Mouse (Mus musculus) hindbrain, embryonic 12.5 days (tissue): ENCODE data around the gene Col9a1. TPM values are rescaled to one million over a fixed set of nuclear protein-coding genes. Genes with fewer than 3 reads are reported as not detected.

Experiments
- ATAC-seq: fragments of 200-750 bp; cut with Nextera tagmentation; 2 replicates; pipeline ENCODE4 v1.8.0; 2017; ENCODE audit warnings: moderate TSS enrichment; ENCODE audit not compliant: low FRiP score
- H3K27ac ChIP-seq: fragments of 300-500 bp; sonication (generic); 2 replicates; pipeline ENCODE4 v1.5.1; 2016; ENCODE audit warnings: mild to moderate bottlenecking
- H3K27me3 ChIP-seq: fragments of 300-500 bp; sonication (generic); 2 replicates; pipeline ENCODE4 v1.6.1; 2016; ENCODE audit warnings: mild to moderate bottlenecking
- H3K36me3 ChIP-seq: fragments of 300-500 bp; sonication (generic); 2 replicates; pipeline ENCODE4 v1.6.1; 2016; ENCODE audit warnings: mild to moderate bottlenecking
- H3K4me1 ChIP-seq: fragments of 300-500 bp; sonication (generic); 2 replicates; pipeline ENCODE4 v1.6.1; 2016
- H3K4me2 ChIP-seq: fragments of 300-500 bp; sonication (generic); replicated peaks from 2 replicates; pipeline ENCODE4 v1.6.1; 2016; ENCODE audit warnings: mild to moderate bottlenecking
- H3K4me3 ChIP-seq: fragments of 300-500 bp; sonication (generic); 2 replicates; pipeline ENCODE4 v1.5.1; 2016; ENCODE audit warnings: mild to moderate bottlenecking
- H3K9ac ChIP-seq: fragments of 300-500 bp; sonication (generic); 2 replicates; pipeline ENCODE4 v1.6.1; 2016; ENCODE audit warnings: mild to moderate bottlenecking, moderate library complexity
- H3K9me3 ChIP-seq: fragments of 300-500 bp; sonication (generic); replicated peaks from 2 replicates; pipeline ENCODE4 v1.6.1; 2016; ENCODE audit warnings: mild to moderate bottlenecking
- WGBS: fragments of 180-500 bp; shearing (Covaris S2); methylation state at CpG from one replicate; pipeline ENCODE4 v1.1.7; 2016; 5-methylcytosine and 5-hydroxymethylcytosine counted together
- polyA plus RNA-seq: library from polyadenylated mRNA; unstranded; fragments of >200 nt; fragmentation: Nextera tagmentation; extraction: Ambion mirVana; gene quantifications from 2 replicates; pipeline ENCODE4 v1.2.1, GENCODE M21; 2016

Col9a1 gene
- polyA plus RNA-seq, 1 experiment from 2014 or later, result 101 TPM

DNA sequence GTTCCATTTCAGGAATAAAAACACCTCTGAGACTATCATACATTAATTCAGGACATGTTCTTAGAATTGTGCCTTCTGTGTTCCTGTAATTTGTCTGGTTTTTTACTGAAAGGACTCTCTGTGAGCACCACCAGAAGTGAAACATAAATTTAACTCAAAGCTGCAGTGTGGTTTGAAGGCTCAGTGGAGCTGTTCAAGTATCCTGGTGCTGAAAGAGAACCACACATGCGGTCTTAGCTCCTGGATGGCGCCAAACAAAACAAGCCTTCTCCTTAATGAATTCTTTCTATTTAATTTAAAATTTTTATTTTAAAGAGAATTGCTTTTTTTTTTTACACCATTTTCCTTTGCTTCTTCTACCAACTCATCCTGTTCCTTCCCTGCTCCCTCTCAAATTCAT, 2.4 kb downstream of the Col9a1 start:
- Histone ChIP-seq H3K4me2 (no peak overlapping the region), H3K27me3 (no peaks in the 10 kb centered on the region), H3K9ac (no peak overlapping the region), H3K4me3 (no peak overlapping the region), H3K27ac (no peak overlapping the region), H3K36me3 (no peaks in the 10 kb centered on the region), H3K9me3 (no peaks in the 10 kb centered on the region), H3K4me1 (no peaks in the 10 kb centered on the region)
- 63% methylated on average over 2 of the region's 2 CpGs for WGBS
- ATAC-seq, result no peak

DNA sequence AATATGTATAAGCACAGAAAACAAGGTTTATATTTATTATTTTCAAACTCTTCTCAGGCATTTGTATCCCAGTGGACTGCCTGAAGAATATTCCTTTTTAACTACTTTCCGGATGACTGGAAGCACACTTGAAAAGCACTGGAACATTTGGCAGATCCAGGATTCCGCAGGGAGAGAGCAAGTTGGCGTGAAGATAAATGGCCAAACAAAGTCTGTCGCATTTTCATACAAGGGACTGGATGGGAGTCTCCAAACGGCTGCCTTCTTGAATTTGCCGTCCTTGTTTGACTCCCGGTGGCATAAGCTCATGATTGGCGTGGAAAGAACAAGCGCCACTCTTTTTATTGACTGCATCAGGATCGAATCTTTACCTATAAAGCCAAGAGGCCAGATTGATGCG, 7.6 kb downstream of the Col9a1 start:
- Histone ChIP-seq H3K36me3 (no peaks in the 10 kb centered on the region), H3K27ac (no peak overlapping the region), H3K27me3 (no peaks in the 10 kb centered on the region), H3K4me2 (no peak overlapping the region), H3K9me3 (no peaks in the 10 kb centered on the region), H3K9ac (no peak overlapping the region), H3K4me3 (no peak overlapping the region), H3K4me1 (no peaks in the 10 kb centered on the region)
- ATAC-seq, result no peak
- WGBS, result 80% methylated on average over 11 of the region's 11 CpGs

DNA sequence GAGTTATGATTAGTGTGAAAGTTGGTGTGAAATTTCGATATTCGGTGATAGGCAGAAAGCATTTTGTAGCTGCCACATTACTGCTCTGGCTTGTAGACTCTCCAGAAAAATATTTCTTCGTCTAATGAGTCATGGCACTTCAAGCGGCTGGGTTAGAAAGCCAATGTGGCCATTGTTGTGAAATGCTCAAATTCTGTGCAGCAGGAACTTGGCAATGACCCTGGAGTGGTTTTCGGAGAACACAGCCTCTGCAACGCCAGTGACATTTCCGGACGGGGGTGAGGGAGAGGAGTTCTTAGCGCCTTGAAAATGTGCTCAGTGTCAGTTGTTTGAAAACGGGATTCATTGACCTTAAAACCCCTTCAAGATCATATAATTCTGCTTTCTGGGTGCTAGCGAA, 9.6 kb downstream of the Col9a1 start:
- no peaks in the 10 kb centered on the region for H3K36me3 ChIP-seq

DNA sequence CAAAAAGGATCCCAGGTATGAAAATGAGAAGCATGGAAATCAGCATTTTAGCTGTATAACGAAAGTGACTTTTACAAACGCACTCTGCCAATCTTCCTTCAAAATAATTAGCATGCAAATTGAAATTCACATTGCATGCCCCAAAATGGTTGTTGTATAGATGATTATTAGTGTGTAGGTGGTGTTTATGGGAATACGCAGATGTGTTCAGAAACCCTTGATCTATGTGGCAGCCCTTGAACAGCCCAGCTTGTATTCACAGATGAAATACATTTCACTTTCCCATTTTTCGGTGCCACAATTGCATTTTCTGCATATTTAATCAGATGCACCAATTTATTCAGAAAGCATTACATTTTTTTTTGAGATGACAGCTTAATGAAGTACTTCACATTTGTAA, 14.3 kb downstream of the Col9a1 start:
- H3K27me3 ChIP-seq, result no peaks in the 10 kb centered on the region
- no peak overlapping the region for H3K9ac ChIP-seq
- H3K4me1 ChIP-seq, result 0 out of 2 replicates have a peak, but pooled peaks cover 6% of the 10 kb centered on the region
- H3K9me3 ChIP-seq, result no peaks in the 10 kb centered on the region
- WGBS, result 85% methylated on average over 4 of the region's 4 CpGs
- no peak for ATAC-seq
- no peak overlapping the region for H3K4me2 ChIP-seq
- H3K27ac ChIP-seq, result no peak overlapping the region
- no peak overlapping the region for H3K4me3 ChIP-seq
- no peaks in the 10 kb centered on the region for H3K36me3 ChIP-seq

More for the DNA sequence above, 9.6 kb downstream of the Col9a1 start:
- WGBS, result 85% methylated on average over 11 of the region's 11 CpGs
- Histone ChIP-seq H3K4me2 (no peak overlapping the region), H3K4me1 (no peaks in the 10 kb centered on the region), H3K27me3 (no peaks in the 10 kb centered on the region), H3K9ac (no peak overlapping the region), H3K27ac (no peak overlapping the region), H3K9me3 (no peaks in the 10 kb centered on the region), H3K4me3 (no peak overlapping the region)
- no peak for ATAC-seq

DNA sequence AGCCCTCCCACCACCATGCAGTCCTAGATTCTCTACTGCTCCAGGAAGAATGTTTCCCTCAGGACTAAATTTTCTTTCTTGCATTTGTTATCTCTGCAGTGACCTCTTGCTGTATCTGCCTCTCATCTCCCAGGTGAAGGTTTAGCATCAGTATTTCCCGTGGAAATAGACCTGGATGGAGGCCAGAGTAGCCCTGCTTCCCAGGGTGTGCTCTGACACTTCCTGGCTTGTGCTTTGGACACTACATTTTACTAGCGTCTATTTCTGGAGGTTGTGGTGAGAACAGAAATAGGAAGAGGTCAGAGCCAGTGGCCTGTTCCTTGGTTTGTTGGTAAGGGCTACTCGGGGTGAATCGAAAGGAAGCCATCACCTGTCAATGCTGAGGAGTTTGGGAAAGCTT, 16.7 kb downstream of the Col9a1 start:
- WGBS, result 69% methylated on average over 4 of the region's 4 CpGs
- 0 out of 2 replicates have a peak, but pooled peaks cover 6% of the 10 kb centered on the region for H3K4me1 ChIP-seq
- no peaks in the 10 kb centered on the region for H3K36me3 ChIP-seq
- H3K27ac ChIP-seq, result no peak overlapping the region
- ATAC-seq, result no peak
- no peak overlapping the region for H3K9ac ChIP-seq
- no peak overlapping the region for H3K4me3 ChIP-seq
- H3K4me2 ChIP-seq, result no peak overlapping the region
- H3K9me3 ChIP-seq, result no peaks in the 10 kb centered on the region
- H3K27me3 ChIP-seq, result no peaks in the 10 kb centered on the region

DNA sequence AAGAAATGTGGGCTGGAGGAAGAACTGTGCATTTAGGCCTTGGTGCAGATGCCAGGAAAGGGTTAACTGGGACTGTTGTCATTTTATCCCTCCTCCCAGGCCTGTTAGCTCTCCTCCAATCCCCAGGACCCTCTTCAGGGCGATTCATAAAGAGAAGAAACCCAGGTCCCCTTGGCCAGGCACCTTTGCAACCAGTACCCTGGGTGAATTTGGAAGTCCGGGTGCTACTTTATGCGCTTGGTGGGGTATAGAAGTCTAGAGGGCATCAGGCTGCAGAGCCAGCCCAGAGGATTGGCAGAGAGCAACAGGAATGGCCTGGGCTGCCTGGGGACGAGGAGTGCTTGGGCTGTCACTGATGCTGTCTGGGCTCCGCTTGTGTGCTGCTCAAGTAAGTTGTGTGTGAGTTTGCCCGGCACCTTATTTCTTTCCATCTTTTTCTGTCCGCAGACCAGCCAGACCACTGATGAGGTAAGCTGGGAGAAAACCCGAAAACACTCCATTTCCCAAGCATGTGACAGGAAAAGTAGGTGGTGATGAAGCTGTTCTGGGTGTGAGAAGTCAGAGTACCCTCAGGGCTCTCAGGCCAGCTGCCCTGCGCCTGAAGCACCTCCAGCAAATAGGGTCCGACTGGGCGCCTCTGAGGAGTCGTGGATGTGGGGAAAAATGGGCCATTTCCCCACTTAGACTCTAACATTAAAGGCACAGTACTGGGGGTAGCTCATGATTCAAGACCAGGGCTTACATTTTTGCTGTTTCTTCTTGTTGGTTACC, 17.8 kb downstream of the Col9a1 start:
- H3K4me2 ChIP-seq, result peak overlapping the region; percentile 37
- H3K36me3 ChIP-seq, result no peaks in the 10 kb centered on the region
- H3K4me1 ChIP-seq, result 0 out of 2 replicates have a peak, but pooled peaks cover 6% of the 10 kb centered on the region
- H3K9ac ChIP-seq, result peak overlapping the region; percentile 23; the same call in 1 of the 2 replicates
- no peaks in the 10 kb centered on the region for H3K27me3 ChIP-seq
- H3K27ac ChIP-seq, result peak overlapping the region; percentile 64
- 44% methylated on average over 12 of the region's 12 CpGs for WGBS
- 0 out of 2 replicates have a peak, but pooled peaks have one; percentile 16 for ATAC-seq
- peak overlapping the region; percentile 23 for H3K4me3 ChIP-seq
- H3K9me3 ChIP-seq, result no peaks in the 10 kb centered on the region

DNA sequence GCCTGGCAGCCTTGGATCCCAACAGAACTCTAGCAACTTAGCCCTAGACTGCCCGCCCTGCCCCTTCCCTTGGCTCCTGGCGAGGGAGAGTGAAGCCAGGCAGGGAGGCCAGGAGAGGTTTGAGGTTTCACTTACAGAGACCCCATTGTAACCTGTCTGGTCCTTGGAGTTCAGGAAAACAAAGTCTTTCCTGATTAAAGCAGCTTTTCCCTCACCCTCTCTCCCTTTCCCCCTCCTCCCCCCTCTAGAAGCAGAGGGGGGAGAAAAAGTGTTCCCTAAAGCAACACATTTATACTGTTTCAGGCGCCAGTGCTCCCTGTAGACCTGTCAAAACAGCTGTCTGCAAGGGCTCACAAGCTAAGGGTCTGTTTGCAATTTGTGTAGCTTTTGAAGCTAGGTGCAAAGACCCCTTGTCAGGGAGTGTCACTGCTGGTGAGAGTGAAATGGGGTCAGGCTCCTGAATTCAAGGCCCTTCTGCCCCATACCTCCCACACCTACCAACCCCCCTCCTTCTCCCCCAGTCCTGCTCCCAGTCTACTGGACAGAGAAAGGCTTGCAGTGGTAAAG, 18.6 kb downstream of the Col9a1 start:
- ATAC-seq, result peak; percentile 22; the same call in 1 of the 2 replicates
- H3K9me3 ChIP-seq, result no peaks in the 10 kb centered on the region
- H3K9ac ChIP-seq, result peak overlapping the region; percentile 23; the same call in 1 of the 2 replicates
- H3K27me3 ChIP-seq, result no peaks in the 10 kb centered on the region
- H3K4me2 ChIP-seq, result peak overlapping the region; percentile 37
- H3K36me3 ChIP-seq, result no peaks in the 10 kb centered on the region
- peak overlapping the region; percentile 64 for H3K27ac ChIP-seq
- H3K4me1 ChIP-seq, result 0 out of 2 replicates have a peak, but pooled peaks cover 6% of the 10 kb centered on the region
- H3K4me3 ChIP-seq, result peak overlapping the region; percentile 23; the same call in 1 of the 2 replicates
- WGBS, result 41% methylated on average over 3 of the region's 3 CpGs

DNA sequence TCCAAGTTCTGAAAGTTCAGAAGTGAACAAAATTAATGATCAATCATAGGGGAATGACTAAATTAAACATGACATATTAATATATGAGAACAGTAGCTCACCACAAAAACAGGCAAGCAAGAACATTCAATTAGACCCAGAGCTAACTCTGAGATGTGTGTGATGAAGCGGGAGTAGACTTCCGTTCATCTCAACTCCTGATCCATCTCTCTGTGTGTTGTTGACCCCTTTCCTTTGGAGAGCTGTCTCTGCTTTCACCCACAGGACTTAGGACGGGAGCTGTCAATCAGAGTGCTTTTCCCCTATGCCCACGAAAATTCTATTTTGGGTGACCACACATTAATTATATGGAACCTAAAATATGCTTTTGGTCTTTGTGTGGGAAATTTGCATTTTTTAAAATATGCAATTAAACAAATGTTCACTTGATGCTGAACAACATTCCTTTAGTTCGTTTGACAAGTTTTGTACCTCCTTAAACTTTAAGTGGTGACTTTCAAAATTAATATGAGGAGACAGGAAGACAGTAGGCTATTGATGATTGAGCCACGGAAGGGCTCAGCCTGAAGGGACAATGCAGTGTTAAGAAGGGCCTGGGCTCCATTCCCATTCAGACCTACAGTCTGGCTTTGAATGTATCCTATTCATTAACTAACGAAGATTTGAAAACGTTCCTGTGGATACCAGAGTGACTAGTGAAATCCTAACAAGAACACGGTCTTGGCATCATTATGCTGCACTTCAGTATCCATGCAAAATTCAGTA, 34.4 kb downstream of the Col9a1 start:
- Histone ChIP-seq H3K36me3 (no peaks in the 10 kb centered on the region), H3K4me1 (no peaks in the 10 kb centered on the region), H3K4me3 (no peak overlapping the region), H3K27me3 (no peaks in the 10 kb centered on the region), H3K4me2 (no peak overlapping the region), H3K9me3 (0 out of 2 replicates have a peak, but pooled peaks cover 4% of the 10 kb centered on the region), H3K27ac (no peak overlapping the region), H3K9ac (no peak overlapping the region)
- 69% methylated on average over 9 of the region's 9 CpGs for WGBS
- no peak for ATAC-seq

DNA sequence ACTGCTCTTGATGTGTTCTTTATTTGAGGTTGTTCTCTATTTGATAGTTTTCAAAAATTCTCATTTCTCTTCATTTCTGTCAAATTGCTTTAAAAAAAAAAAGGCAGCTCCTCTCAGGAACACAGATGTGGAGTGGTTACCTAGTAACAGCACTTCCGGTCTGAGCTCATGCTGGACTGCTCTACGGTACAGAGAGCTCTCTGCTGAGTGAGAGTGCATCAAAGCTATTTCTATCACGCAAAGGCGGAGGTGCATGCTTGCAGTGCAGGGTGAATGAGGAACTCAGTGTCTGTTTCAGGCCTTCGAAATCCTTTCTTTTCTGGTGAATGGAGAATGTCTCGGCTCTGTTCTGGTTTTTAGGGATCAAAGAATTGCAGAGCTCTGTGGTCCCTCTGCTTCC, 41.6 kb downstream of the Col9a1 start:
- Histone ChIP-seq H3K36me3 (no peaks in the 10 kb centered on the region), H3K9ac (no peak overlapping the region), H3K4me3 (no peak overlapping the region), H3K27ac (no peak overlapping the region), H3K4me2 (no peak overlapping the region), H3K9me3 (no peaks in the 10 kb centered on the region), H3K27me3 (no peaks in the 10 kb centered on the region), H3K4me1 (0 out of 2 replicates have a peak, but pooled peaks cover 2% of the 10 kb centered on the region)
- no peak for ATAC-seq
- 31% methylated on average over 6 of the region's 6 CpGs for WGBS

DNA sequence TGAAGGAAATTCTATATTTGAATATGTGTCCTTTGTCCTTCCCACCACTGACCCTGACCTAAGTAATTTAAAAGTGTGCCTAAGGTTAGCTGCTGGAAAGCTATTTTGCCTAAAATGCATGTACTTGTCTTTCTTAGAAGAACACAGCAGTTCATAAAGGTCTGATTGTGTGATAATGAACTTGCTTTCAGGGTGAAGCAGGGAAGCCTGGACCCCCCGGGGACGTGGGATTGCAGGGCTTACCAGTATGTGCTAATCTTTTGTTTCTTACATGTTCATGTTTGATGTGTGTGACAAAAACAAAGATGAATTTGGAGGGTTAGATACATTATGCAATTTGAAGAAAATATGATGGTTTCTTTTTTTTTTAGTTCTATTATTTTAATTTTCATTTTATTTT, 44.8 kb downstream of the Col9a1 start:
- H3K27ac ChIP-seq, result no peak overlapping the region
- H3K4me2 ChIP-seq, result no peak overlapping the region
- H3K36me3 ChIP-seq, result no peaks in the 10 kb centered on the region
- H3K27me3 ChIP-seq, result no peaks in the 10 kb centered on the region
- no peak overlapping the region for H3K9ac ChIP-seq
- 0 out of 2 replicates have a peak, but pooled peaks cover 2% of the 10 kb centered on the region for H3K4me1 ChIP-seq
- 84% methylated on average over 2 of the region's 2 CpGs for WGBS
- H3K9me3 ChIP-seq, result no peaks in the 10 kb centered on the region
- H3K4me3 ChIP-seq, result no peak overlapping the region
- ATAC-seq, result no peak

DNA sequence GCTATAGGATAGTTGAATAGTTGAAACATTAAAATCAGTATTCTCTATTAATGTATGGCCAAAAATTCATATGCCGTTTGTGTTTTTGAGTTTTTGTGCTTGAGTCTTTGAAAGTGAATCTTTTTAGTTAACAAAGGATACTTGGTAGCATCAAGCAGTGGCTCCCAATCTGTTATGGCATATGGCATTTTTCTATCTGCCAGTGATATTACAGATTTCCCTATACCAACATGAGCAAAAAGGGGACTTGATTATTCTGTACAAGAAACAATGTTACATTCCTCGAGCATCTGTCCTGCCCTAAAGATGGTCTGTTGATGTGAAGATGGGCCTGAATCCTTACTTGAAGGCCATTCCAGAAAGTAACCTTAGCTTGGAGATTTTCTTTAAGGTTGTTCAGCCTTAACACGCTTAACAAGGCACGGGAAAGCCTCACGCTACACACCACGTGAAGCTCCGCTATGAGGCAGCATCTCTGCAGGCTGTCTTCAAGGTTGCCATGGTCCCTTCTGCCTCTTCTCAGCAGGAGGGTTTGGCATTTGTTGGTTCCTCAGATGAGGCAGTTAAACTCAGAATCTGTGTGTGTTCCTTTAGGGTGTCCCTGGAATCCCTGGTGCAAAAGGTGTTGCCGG, 45.7 kb downstream of the Col9a1 start:
- no peaks in the 10 kb centered on the region for H3K27me3 ChIP-seq
- 72% methylated on average over 8 of the region's 8 CpGs for WGBS
- no peak overlapping the region for H3K9ac ChIP-seq
- H3K27ac ChIP-seq, result no peak overlapping the region
- 0 out of 2 replicates have a peak, but pooled peaks cover 2% of the 10 kb centered on the region for H3K4me1 ChIP-seq
- H3K36me3 ChIP-seq, result no peaks in the 10 kb centered on the region
- H3K4me2 ChIP-seq, result no peak overlapping the region
- ATAC-seq, result no peak
- no peaks in the 10 kb centered on the region for H3K9me3 ChIP-seq
- no peak overlapping the region for H3K4me3 ChIP-seq
